Mouse (Mus musculus): ENCODE measurements around the gene Col4a3bp. TPM values are rescaled to one million over a fixed set of nuclear protein-coding genes. Genes with fewer than 3 reads are reported as not detected.
A peak's percentile ranks its signal among the peaks of the same experiment; 100 is the strongest.

Gene Col4a3bp
- 100 to 1,000 TPM in 1 of 2 experiments, 10 to 100 TPM in 1; 99.9 to 101 TPM for total RNA-seq (2021)
- long read RNA-seq, experiment 1, full-length matches to known transcripts = 4 of 15 reads
- long read RNA-seq, experiment 1, partial matches to known transcripts = 2 of 15 reads
- long read RNA-seq, experiment 1, other reads (novel, unspliced or antisense) = 9 of 15 reads
- long read RNA-seq, experiment 2, full-length matches to known transcripts = 12 of 38 reads
- long read RNA-seq, experiment 2, partial matches to known transcripts = 6 of 38 reads
- long read RNA-seq, experiment 2, other reads (novel, unspliced or antisense) = 20 of 38 reads

DNA sequence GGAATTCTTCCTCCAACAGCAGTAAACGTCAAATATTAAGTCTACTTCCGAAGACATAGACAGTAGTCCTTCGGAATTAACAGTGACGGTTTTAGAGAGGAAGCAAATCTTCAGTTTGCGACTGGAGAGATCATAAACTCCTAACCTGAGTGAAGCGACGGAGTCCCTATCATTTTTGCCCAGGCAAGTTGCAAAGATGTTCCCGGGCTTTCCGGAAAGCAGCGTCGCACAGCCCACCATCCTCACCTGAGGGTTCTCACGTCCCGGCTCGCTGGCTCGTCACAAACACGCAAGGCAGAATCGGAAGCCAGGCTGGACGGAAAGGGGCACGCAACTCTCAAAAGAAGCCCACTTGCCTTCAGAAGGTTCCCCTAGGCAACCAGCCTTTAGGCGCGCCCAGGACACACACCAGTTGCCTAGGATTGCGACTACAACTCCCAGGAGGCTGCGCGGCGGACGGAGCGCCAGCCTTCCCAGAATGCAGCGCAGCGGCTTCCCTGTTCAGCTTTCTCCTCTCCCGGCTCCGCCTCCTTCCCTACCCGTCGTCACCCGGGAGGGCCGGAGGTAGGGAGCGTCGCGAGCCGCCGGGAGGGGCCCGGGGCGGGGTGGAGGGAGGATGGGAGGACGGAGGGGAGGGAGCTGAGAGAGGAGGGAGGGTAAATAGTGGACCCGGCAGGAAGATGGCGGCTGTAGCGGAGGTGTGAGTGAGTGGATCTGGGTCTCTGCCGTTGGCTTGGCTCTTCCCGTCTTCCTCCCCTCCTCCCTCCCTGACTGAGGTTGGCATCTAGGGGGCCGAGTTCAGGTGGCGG lies at the start of gene Col4a3bp, which contains the start of gene Polk:
Gene Col4a3bp, plus strand, starts transcription at position 538 of the 809 bp plus-strand sequence.
Gene Polk, minus strand, starts transcription at position 499 of the 809 bp plus-strand sequence.
- DNase-seq (ENCODE audit: low spot score in 2 of 2) = peak; percentile 83 to 94

GRCm38 (mm10) chr13:96496630-96497029 lies 45.8 kb upstream of the Col4a3bp start:
- DNase-seq (ENCODE audit: low spot score in 2 of 2) = no peak

DNA sequence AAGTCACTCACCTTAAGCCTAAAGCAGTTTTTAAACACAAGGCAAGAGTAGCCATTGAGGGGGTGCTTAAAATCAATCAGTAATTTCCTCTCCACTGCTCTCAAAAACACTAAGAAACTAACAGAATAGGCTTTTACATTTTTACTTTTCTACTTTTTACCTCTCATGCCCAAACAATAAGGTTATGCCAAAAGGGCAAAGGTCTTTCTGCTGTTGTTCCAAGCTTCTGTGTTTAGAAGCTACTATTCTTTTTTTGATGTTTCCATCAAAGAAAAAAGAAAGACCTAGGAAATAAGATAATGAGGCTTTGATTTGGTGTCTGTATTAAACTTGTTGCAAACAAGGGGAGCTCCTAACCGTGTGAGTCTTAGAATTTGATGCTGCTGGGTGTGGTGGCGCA lies 42.5 kb upstream of the Col4a3bp start:
- DNase-seq (ENCODE audit: low spot score in 2 of 2) = no peak

GRCm38 (mm10) chr13:96505661-96506060 lies 36.8 kb upstream of the Col4a3bp start:
- DNase-seq (ENCODE audit: low spot score in 2 of 2) = no peak

DNA sequence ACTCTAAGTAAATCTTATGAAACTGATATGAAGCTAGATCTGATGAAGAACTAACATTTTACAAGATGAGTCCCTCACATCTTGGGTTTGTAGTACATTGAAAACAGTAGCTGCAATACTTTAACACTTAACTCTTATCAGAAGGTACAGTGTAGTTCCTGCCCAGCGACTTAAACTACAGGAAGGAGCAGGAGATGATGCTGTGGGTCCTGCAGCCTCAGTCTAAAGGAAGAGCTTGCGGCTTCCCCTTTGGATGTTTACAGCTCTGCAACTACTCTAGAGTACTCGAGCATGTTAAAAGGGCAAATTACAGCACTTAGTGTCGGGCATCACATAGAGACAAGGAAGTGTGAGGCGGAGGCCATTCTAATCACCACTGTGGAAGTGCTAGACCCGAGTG lies 36.1 kb upstream of the Col4a3bp start:
- no peak for DNase-seq (ENCODE audit: low spot score in 2 of 2)

DNA sequence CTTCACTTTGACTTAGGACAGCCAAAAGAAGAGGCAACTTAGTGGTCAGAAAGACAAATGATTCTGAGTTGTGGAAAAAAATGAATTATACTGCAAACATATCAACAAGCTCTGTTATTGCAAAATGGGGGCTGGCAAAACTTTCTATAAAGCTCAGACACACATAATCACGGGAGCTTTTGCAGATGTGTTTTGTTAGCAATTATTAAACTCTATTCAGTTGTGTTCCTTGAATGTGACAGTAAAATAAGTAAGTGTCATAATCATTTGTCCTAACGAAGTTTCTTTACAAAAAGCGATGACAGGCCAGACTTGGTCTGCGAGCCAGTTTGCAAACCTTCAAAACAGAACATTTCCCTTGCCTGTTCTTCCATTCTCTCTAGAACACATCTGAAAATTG lies 34.9 kb upstream of the Col4a3bp start:
- DNase-seq (ENCODE audit: low spot score in 2 of 2) = no peak

DNA sequence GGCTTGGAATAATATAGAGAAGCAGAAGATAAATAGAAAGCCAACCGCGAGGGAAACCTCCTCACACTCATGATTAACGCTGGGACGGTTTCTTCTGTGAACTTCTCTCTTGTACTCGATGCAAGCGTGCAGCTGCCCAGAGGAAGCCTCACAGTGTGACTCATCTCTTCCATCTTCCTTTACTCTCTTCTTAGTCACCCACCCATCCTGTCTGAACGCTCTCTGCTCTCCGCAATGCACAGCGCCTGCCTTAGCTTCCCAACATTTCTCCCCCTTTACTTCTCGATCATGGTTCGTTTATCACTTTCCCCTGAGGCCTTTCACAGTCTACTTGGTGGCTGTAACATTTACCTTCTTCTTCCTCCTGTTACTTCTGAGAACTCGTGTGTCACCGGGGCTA lies 31.8 kb upstream of the Col4a3bp start:
- DNase-seq (ENCODE audit: low spot score in 2 of 2) = no peak

- no peak for DNase-seq (ENCODE audit: low spot score in 2 of 2)
These were observed 31.2 kb upstream of the Col4a3bp start for GRCm38 (mm10) chr13:96511262-96511661.

- DNase-seq (ENCODE audit: low spot score in 2 of 2) = no peak
These were observed 30.5 kb upstream of the Col4a3bp start for GRCm38 (mm10) chr13:96511893-96512292.

- DNase-seq (ENCODE audit: low spot score in 2 of 2) = no peak
These were observed 28.1 kb upstream of the Col4a3bp start for GRCm38 (mm10) chr13:96514154-96514942.

DNA sequence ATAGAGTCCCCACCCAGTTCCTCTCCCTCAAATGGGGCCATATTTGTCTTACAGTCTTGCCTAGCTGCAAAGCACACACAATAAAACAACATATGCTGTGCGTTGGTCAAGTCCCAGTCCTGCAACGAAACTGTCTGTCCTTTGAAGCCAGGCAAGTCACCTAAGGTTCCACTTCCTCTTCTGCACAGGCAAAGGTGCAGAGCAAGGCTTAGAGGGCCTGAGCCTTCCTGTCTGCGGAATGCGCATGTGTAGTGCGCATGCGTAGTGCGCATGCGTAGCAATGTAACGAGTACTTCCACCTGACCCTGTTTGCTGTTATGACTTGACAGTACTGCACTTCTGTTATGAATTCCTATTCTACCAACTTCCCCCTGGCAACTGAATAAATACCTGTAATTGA lies 26.2 kb upstream of the Col4a3bp start:
- DNase-seq (ENCODE audit: low spot score in 2 of 2) = no peak

DNA sequence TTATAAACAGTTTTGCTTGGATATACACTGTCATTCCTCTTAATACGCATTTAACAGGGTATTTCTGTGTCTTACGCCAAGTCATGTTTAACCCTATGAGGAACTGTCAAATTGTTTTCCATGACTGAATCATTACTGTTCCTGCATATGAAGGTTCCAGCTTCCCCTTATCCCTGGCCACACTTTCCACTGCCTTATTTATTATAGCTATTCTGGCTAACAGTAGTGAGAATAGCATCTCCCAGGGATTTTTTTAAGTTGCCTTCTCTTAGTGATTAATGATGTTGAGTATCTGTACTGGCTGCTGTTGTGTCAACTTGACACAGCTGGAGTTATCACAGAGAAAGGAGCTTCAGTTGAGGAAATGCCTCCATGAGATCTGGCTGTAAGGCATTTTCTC lies 25.1 kb upstream of the Col4a3bp start:
- DNase-seq (ENCODE audit: low spot score in 2 of 2) = no peak

GRCm38 (mm10) chr13:96521294-96521693 lies 21.1 kb upstream of the Col4a3bp start:
- no peak for DNase-seq (ENCODE audit: low spot score in 2 of 2)

- DNase-seq (ENCODE audit: low spot score in 2 of 2) = no peak
These were observed 15.4 kb upstream of the Col4a3bp start for GRCm38 (mm10) chr13:96527022-96527421.

DNA sequence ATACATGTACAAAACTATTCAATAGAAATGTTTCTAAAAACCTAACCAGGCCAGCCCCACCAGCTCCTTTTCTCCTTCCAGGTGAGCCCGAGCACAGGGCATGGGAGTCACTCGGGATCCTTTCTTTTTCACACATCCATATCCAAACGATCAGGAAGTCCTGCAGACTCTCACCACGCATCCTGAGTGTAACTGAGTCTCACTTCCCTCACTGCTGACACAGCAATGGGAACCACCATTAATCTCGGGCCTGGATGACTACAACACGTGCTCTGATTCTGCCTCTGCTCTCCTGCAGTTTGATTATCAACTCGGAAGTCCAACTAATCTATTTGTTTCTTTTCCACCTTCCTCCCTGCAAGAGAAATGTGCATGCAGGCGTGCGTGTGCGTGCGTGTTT lies 14.6 kb upstream of the Col4a3bp start:
- DNase-seq (ENCODE audit: low spot score in 2 of 2) = no peak

- DNase-seq (ENCODE audit: low spot score in 2 of 2) = no peak
These were observed 13.6 kb upstream of the Col4a3bp start for GRCm38 (mm10) chr13:96528776-96529175.

DNA sequence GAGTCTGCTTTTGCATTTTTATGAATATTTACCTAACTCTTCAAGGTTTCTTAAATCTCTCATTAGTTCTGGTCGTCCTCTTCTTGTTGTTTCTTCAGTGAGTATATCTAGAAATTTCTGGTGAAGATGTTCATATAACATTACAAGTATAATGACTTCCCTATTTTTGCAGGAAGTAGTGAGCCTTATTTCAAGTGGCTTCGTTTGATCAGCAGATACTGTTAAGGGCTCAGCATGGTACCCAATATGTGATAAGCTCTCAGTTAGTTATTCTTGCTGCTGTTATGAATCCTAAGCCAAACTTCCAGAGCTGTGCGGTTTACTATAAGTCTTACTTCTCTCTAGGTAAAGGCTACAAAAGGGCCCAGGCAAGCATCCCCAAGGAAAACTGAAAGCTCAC lies 12.9 kb upstream of the Col4a3bp start:
- DNase-seq (ENCODE audit: low spot score in 2 of 2) = no peak

DNA sequence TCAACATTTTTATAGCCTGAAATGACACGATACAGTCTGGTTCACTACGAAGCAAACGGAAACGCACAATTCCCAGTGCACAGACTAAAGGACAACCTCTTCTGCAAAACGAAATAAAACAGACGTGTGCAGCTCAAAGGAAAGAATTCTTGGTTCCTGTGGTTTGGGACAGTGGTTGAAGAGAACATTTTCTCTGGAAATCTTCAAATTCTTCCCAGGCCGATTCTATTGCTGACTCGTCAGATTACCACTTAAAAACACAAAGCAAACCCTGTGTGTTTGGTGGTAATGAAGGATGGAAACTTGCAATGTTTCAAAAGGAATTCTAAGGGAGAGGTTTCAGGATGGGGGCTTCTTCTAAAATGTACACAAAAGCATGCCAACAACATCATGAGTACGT lies 12.4 kb upstream of the Col4a3bp start:
- no peak for DNase-seq (ENCODE audit: low spot score in 2 of 2)

- no peak for DNase-seq (ENCODE audit: low spot score in 2 of 2)
These were observed 10.2 kb upstream of the Col4a3bp start for GRCm38 (mm10) chr13:96532176-96532575.

- DNase-seq (ENCODE audit: low spot score in 2 of 2) = no peak
These were observed 8.7 kb upstream of the Col4a3bp start for GRCm38 (mm10) chr13:96533742-96534141.

DNA sequence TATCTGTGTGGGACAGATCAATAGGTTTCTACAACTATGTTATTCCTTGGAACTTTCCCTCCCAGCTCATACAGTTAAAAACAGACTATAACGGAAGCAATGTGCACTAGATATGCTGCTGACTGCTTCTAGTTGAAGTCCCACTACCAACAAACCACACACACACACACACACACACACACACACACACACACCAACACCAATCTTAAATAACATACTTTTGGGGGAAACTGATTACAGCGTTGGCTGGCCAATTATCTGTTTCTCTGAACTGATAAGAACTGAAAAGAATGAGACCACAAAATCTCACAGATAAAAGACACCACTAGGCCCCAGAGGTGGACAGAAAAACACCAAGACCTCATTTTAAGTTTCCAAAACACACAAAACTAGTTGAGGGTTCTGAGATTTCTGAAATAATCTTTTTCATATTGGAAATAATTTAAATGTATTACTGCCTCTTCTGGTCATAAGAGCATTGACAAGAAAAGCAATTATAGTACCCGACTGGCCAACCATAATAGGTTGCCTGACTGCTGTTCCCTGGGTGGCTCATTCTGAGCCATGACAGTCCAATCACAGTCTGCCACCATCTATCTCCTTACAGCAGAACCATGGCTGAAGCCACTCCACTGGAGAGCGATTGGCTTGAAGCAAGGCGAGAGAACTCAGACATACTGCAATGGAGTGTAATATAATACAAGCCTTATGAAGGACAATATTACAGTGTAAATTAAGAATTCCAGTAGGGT lies 5.4 kb upstream of the Col4a3bp start:
- DNase-seq (ENCODE audit: low spot score in 2 of 2) = no peak
